Mouse (Mus musculus): ENCODE data around the gene Gapdh. TPM values are rescaled to one million over a fixed set of nuclear protein-coding genes. Genes with fewer than 3 reads are reported as not detected.

The Gapdh gene
- polyA plus RNA-seq, 1 experiment: 4,623 TPM

GRCm38 (mm10) chr6:125112553-125112952 lies 53.7 kb downstream of the Gapdh start:
- no peak for DNase-seq (ENCODE audit: extremely low spot score in 1 of 2, low spot score in 1 of 2)

Other genes with a start within 250 kb of the Gapdh start
- 1,541 and 1,645 TPM in 2 replicates for gene Ptms, start 246.4 kb downstream of the Gapdh start, polyA plus RNA-seq (2012; rRNA removed)
- 689 and 754 TPM in 2 replicates for gene Mlf2, start 235.1 kb downstream of the Gapdh start, polyA plus RNA-seq (2012; rRNA removed)
- 261 and 265 TPM in 2 replicates for gene Cops7a, start 200.9 kb downstream of the Gapdh start, polyA plus RNA-seq (2012; rRNA removed)
- gene Pianp, start 169.8 kb downstream of the Gapdh start, polyA plus RNA-seq (2012; rRNA removed): 181 and 198 TPM in 2 replicates
- 49.5 and 54.7 TPM in 2 replicates for gene Zfp384, start 157.3 kb downstream of the Gapdh start, polyA plus RNA-seq (2012; rRNA removed)
- 70.8 and 74.9 TPM in 2 replicates for gene Ing4, start 126.7 kb downstream of the Gapdh start, polyA plus RNA-seq (2012; rRNA removed)
- gene Acrbp, start 116.8 kb downstream of the Gapdh start, polyA plus RNA-seq (2012; rRNA removed): 23.0 and 23.9 TPM in 2 replicates
- gene Lpar5, start 98.5 kb downstream of the Gapdh start, polyA plus RNA-seq (2012; rRNA removed): 0.94 and 1.4 TPM in 2 replicates
- 91.3 and 103 TPM in 2 replicates for gene Chd4, start 70.5 kb downstream of the Gapdh start, polyA plus RNA-seq (2012; rRNA removed)
- gene Nop2, start 34.6 kb downstream of the Gapdh start, polyA plus RNA-seq (2012; rRNA removed): 22.0 and 22.3 TPM in 2 replicates
- 86.9 and 94.3 TPM in 2 replicates for gene Iffo1, start 21.2 kb downstream of the Gapdh start, polyA plus RNA-seq (2012; rRNA removed)
- 51.7 and 53.6 TPM in 2 replicates for gene Ncapd2, start 25.2 kb upstream of the Gapdh start, polyA plus RNA-seq (2012; rRNA removed)
- gene Mrpl51, start 25.3 kb upstream of the Gapdh start, polyA plus RNA-seq (2012; rRNA removed): 46.7 and 48.7 TPM in 2 replicates
- gene Vamp1, start 49.1 kb upstream of the Gapdh start, polyA plus RNA-seq (2012; rRNA removed): 81.5 and 103 TPM in 2 replicates
- 6.4 and 7.1 TPM in 2 replicates for gene Tapbpl, start 65.4 kb upstream of the Gapdh start, polyA plus RNA-seq (2012; rRNA removed)
- 0.14 TPM in 1 of 2 replicates, not detected in the other for gene Cd27, start 70.5 kb upstream of the Gapdh start, polyA plus RNA-seq (2012; rRNA removed)
- not detected in 2 replicates for gene Tuba3a, start 119.6 kb upstream of the Gapdh start, polyA plus RNA-seq (2012; rRNA removed)
- 13.2 and 14.2 TPM in 2 replicates for gene Ltbr, start 147.4 kb upstream of the Gapdh start, polyA plus RNA-seq (2012; rRNA removed)
- gene Scnn1a, start 154.2 kb upstream of the Gapdh start, polyA plus RNA-seq (2012; rRNA removed): 1.6 and 1.7 TPM in 2 replicates
- gene Tnfrsf1a, start 182.9 kb upstream of the Gapdh start, polyA plus RNA-seq (2012; rRNA removed): 16.4 and 18.7 TPM in 2 replicates
- 0.04 and 0.13 TPM in 2 replicates for gene Plekhg6, start 214.3 kb upstream of the Gapdh start, polyA plus RNA-seq (2012; rRNA removed)

Data from frontal cortex, adult 2 months (tissue).